Mouse (Mus musculus): Measurements from ENCODE around the gene Dock9. TPM values are rescaled to one million over a fixed set of nuclear protein-coding genes. Genes with fewer than 3 reads are reported as not detected.
A peak's percentile ranks its signal among the peaks of the same experiment; 100 is the strongest.

Gene Dock9
- total RNA-seq, 2 experiments from 2014 or later, result 32.3 to 40.2 TPM

GRCm38 (mm10) chr14:121579055-121579454, 218.6 kb downstream of the Dock9 start:
- peak; percentile 78 for DNase-seq

- no peak for DNase-seq
Measured at GRCm38 (mm10) chr14:121573391-121573790, 224.2 kb downstream of the Dock9 start.

- no peak for DNase-seq
Measured at GRCm38 (mm10) chr14:121566794-121567201, 230.8 kb downstream of the Dock9 start.

GRCm38 (mm10) chr14:121565930-121566329, 231.7 kb downstream of the Dock9 start:
- DNase-seq, result no peak

GRCm38 (mm10) chr14:121564656-121565055, 233.0 kb downstream of the Dock9 start:
- no peak for DNase-seq

- DNase-seq, result no peak
Measured at GRCm38 (mm10) chr14:121563954-121564353, 233.7 kb downstream of the Dock9 start.

- DNase-seq, result no peak
Measured at GRCm38 (mm10) chr14:121559026-121559425, 238.6 kb downstream of the Dock9 start.

GRCm38 (mm10) chr14:121556401-121557315, 241.0 kb downstream of the Dock9 start:
- DNase-seq, result no peak

- DNase-seq, result no peak
Measured at GRCm38 (mm10) chr14:121553785-121554184, 243.9 kb downstream of the Dock9 start.

GRCm38 (mm10) chr14:121552586-121552985, 245.1 kb downstream of the Dock9 start:
- no peak for DNase-seq

- DNase-seq, result no peak
Measured at GRCm38 (mm10) chr14:121549834-121550233, 247.8 kb downstream of the Dock9 start.

- no peak for DNase-seq
Measured at GRCm38 (mm10) chr14:121547745-121548144, 249.9 kb downstream of the Dock9 start.

GRCm38 (mm10) chr14:121546621-121547020, 251.0 kb downstream of the Dock9 start:
- DNase-seq, result no peak

GRCm38 (mm10) chr14:121545551-121546331, 251.9 kb downstream of the Dock9 start:
- DNase-seq, result no peak

GRCm38 (mm10) chr14:121541262-121541661, 256.4 kb downstream of the Dock9 start:
- no peak for DNase-seq

GRCm38 (mm10) chr14:121534501-121534900, 263.1 kb downstream of the Dock9 start:
- DNase-seq, result no peak

GRCm38 (mm10) chr14:121530853-121531252, 266.8 kb downstream of the Dock9 start:
- DNase-seq, result no peak

GRCm38 (mm10) chr14:121527883-121528282, 269.8 kb downstream of the Dock9 start:
- DNase-seq, result no peak

- no peak for DNase-seq
Measured at GRCm38 (mm10) chr14:121527201-121527600, 270.4 kb downstream of the Dock9 start.

GRCm38 (mm10) chr14:121521709-121522108, 275.9 kb downstream of the Dock9 start:
- peak; percentile 25 for DNase-seq

- DNase-seq, result no peak
Measured at GRCm38 (mm10) chr14:121516881-121517280, 280.8 kb downstream of the Dock9 start.

GRCm38 (mm10) chr14:121508929-121509328, 288.7 kb downstream of the Dock9 start:
- no peak for DNase-seq

GRCm38 (mm10) chr14:121506336-121506735, 291.3 kb downstream of the Dock9 start:
- no peak for DNase-seq

Data from adrenal gland, postnatal 10 days (tissue).